Mouse (Mus musculus) E14TG2a.4 (cell line): Measurements from ENCODE around the gene Lgi4.

ENCODE experiments used
- CTCF ChIP-seq: conservative IDR thresholded peaks from 2 replicates; pipeline ENCODE4 v1.5.1; 2014; ENCODE audit warnings: low read length
- NANOG ChIP-seq: IDR thresholded peaks from 2 replicates; pipeline ENCODE4 v1.6.1; 2014; ENCODE audit warnings: borderline replicate concordance, low read length, mixed read lengths
- POU5F1 ChIP-seq: IDR thresholded peaks from 2 replicates; pipeline ENCODE4 v1.6.1; 2014; ENCODE audit warnings: low read length, borderline replicate concordance

DNA sequence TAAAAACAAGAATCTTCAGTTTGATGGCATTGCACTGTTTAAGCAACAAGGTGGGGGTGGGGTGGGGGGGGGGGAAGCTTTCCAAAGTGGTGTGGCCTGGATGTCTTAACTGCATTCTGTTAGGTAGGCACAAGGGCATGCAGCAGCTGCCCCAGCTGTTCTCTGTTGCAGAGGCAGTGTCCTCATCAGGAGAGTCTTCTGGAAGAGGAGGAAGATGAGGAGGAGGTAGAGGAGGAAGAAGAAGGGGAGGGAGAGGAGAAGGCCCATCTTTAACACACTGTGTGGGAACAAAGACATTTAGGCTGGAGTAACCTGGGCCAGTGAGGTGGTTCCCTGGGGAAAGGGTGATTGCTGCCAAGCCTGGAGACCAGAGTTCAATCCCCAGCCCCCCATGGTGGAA, 23.0 kb downstream of the Lgi4 start:
- TF ChIP-seq CTCF (no peak), NANOG (no peak), POU5F1 (no peak)
